Mouse (Mus musculus) layer of hippocampus, adult 2 months (tissue): ENCODE results near the gene Il10rb. TPM values are rescaled to one million over a fixed set of nuclear protein-coding genes. Genes with fewer than 3 reads are reported as not detected.

Experiments used
- DNase-seq, 2 experiments: peaks; one replicate each; pipeline ENCODE4 v3.0.0; 2022; ENCODE audit warnings: low spot score in 2 of 2
- H3K27ac ChIP-seq: fragments of 200-600 bp; 2 replicates; pipeline ENCODE4 v1.8.1; 2022
- H3K4me3 ChIP-seq: fragments of 200-600 bp; 2 replicates; pipeline ENCODE4 v1.8.1; 2022; ENCODE audit warnings: mild to moderate bottlenecking
- CTCF ChIP-seq: fragments of 200-600 bp; conservative IDR thresholded peaks from 2 replicates; pipeline ENCODE4 v1.8.1; 2022; ENCODE audit warnings: antibody characterized with exemption, mild to moderate bottlenecking, moderate library complexity
- total RNA-seq, 2 experiments: library from RNA; stranded (reverse); gene quantifications; 2 replicates each; pipeline ENCODE4 v1.2.3; 2021

Il10rb gene
- total RNA-seq, 2 experiments from 2014 or later, result 8.6 to 9.0 TPM

GRCm38 (mm10) chr16:91450137-91451064 is 44.4 kb downstream of the Il10rb start:
- DNase-seq, result no peak
- no peak overlapping the region for H3K27ac ChIP-seq
- peak; percentile 18; the same call in 1 of the 2 replicates for TF ChIP-seq CTCF
- H3K4me3 ChIP-seq, result no peak overlapping the region

- Histone ChIP-seq H3K27ac (peak overlapping the region; percentile 48), H3K4me3 (no peak overlapping the region)
- TF ChIP-seq CTCF, result no peak
- no peak for DNase-seq
These were observed 46.0 kb downstream of the Il10rb start for GRCm38 (mm10) chr16:91451949-91452348.

GRCm38 (mm10) chr16:91452363-91452896 is 46.5 kb downstream of the Il10rb start:
- Histone ChIP-seq H3K4me3 (no peak overlapping the region), H3K27ac (peak overlapping the region; percentile 48)
- TF ChIP-seq CTCF, result peak; percentile 35
- DNase-seq, result no peak

GRCm38 (mm10) chr16:91455868-91456267 is 49.9 kb downstream of the Il10rb start:
- no peak for DNase-seq

GRCm38 (mm10) chr16:91458301-91458746 is 52.4 kb downstream of the Il10rb start:
- no peak for DNase-seq
- Histone ChIP-seq H3K27ac (no peak overlapping the region), H3K4me3 (no peak overlapping the region)
- no peak for TF ChIP-seq CTCF

More at GRCm38 (mm10) chr16:91455868-91456267, 49.9 kb downstream of the Il10rb start:
- Histone ChIP-seq H3K4me3 (no peak overlapping the region), H3K27ac (no peak overlapping the region)
- TF ChIP-seq CTCF, result no peak

GRCm38 (mm10) chr16:91458976-91459375 is 53.0 kb downstream of the Il10rb start:
- no peak for DNase-seq
- no peak overlapping the region for H3K4me3 ChIP-seq
- H3K27ac ChIP-seq, result no peak overlapping the region
- TF ChIP-seq CTCF, result no peak

GRCm38 (mm10) chr16:91459396-91459795 is 53.4 kb downstream of the Il10rb start:
- H3K27ac ChIP-seq, result no peak overlapping the region
- TF ChIP-seq CTCF, result no peak
- no peak overlapping the region for H3K4me3 ChIP-seq
- DNase-seq, result no peak

GRCm38 (mm10) chr16:91459841-91460370 is 53.9 kb downstream of the Il10rb start:
- peak; percentile 69 for TF ChIP-seq CTCF
- Histone ChIP-seq H3K27ac (no peak overlapping the region), H3K4me3 (no peak overlapping the region)
- DNase-seq, result no peak

GRCm38 (mm10) chr16:91461066-91461638 is 55.2 kb downstream of the Il10rb start:
- peak overlapping the region; percentile 48; the same call in 1 of the 2 replicates for H3K27ac ChIP-seq
- no peak for TF ChIP-seq CTCF
- H3K4me3 ChIP-seq, result no peak overlapping the region
- no peak for DNase-seq

GRCm38 (mm10) chr16:91461773-91462181 is 55.8 kb downstream of the Il10rb start:
- H3K27ac ChIP-seq, result peak overlapping the region; percentile 48; the same call in 1 of the 2 replicates
- no peak overlapping the region for H3K4me3 ChIP-seq
- DNase-seq, result no peak
- no peak for TF ChIP-seq CTCF

GRCm38 (mm10) chr16:91462644-91463043 is 56.7 kb downstream of the Il10rb start:
- Histone ChIP-seq H3K27ac (0 out of 2 replicates have a peak overlapping the region, but pooled peaks have one; percentile 7), H3K4me3 (no peak overlapping the region)
- no peak for TF ChIP-seq CTCF
- DNase-seq, result no peak

- DNase-seq, result no peak
- no peak overlapping the region for H3K4me3 ChIP-seq
- TF ChIP-seq CTCF, result no peak
- H3K27ac ChIP-seq, result no peak overlapping the region
These were observed 57.4 kb downstream of the Il10rb start for GRCm38 (mm10) chr16:91463400-91463799.
